Mouse (Mus musculus) T-cell, adult 66 days (primary cell): Measurements from ENCODE around the gene Samd11. TPM values are rescaled to one million over a fixed set of nuclear protein-coding genes. Genes with fewer than 3 reads are reported as not detected.

Experiments used
- total RNA-seq, 2 experiments: library from RNA; stranded (reverse); gene quantifications; 3 replicates in 1 of 2; 4 replicates in 1 of 2; pipeline ENCODE4 v1.2.4; 2023

Samd11 gene
- total RNA-seq, result 1 to 10 TPM; 1.6 to 4.0 TPM

DNA sequence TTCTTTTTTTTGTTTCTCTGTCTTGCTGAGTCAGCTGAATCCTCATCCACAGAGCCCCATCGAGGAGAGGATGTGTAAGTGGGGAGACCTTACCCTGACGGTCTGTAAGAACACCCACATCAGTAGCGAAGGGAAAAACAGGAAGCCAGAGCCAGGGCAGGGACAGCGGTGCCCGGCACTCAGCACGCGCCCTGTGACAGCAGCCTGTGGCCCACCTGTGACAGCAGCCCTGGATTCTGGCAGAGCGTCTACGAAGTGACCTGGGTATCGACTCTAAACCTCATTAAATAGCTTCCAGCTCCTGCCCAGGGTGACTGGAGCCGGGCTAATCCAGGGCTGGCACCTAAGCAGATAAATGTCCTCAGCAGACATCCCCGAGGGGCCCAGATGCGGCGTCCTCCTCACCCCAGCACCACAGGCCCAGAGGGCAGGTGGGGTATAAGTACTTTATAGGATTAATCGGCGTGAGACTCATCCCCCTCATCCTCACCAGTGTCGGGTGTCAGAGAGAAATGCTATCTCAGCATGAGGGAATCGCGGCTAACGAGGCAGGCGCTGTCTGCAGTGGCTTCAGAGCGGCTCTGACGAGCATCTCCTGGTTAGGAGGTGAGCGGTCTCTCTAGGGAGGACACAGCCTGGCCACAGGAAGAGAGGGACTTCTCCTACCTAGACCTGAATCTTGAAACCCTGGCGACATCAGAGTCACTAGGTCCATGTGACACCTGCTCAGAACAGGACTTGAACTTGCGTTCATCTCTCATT lies at the start of gene Samd11:
TSS of gene Samd11 (minus strand) at position 580 of the 762 bp plus-strand sequence.

DNA sequence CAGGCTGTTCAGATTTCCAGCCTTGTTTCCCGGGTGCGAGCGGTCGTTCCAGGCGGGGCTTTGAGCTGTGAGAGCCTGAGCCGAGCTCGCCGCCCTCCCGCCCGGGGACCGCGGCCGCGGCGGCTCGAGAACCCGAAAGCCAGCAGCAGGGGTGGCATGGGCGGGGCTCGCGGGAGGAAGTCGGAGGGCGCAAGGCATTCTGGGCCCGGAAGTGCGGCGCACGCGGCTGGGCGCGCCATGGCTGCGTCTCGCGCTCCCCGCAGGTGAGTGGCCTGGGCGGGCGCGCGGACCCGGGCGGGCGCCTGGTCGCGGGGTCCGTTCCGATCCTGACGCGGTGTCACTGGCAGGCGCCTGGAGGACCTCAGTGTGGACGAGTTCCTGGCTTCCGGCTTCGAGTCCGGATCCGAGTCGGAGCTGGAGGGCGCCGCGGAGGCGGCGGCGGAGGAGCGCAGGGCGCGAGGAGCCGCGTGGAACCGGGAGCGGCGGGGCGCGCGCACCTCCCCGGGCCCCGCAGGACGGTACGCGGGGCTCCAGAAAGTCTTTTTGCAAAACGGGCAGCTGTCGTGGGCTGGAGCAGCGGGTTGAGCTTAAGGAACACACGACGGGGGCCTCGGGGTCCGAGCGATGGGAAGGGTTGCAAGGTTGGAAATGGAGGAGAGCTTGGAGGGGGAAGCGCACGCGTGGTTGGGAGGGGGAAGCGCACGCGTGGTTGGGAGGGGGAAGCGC lies 19.5 kb downstream of the Samd11 start, which contains the start of gene Noc2l:
TSS of gene Noc2l (plus strand) at position 203 of the 726 bp plus-strand sequence.

DNA sequence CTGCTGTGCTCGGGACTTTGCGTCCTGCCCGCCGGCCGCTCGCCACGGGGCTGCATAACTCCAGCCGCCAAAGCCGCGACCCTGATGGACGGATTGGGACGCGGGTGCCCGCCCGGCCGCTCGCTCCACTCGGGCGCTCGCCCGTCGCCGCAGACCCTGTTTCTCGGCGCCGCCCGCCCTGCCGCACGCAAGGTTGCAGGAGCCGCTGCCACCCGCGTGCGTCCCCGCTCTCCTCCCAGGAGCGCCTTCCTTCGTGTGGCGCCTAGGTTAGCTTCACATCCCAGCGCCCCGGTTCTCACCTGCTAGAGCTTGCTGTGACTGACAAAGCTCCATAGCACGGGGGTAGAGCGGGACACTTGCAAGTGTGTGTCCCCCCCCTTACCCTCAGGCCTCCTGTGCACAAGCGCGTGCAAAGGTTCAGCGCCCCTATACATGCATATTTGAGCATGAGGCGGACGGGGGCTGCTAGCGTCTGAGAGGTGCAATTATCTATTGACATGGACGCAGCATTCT lies 20.7 kb downstream of the Samd11 start, which contains the start of gene Plekhn1:
TSS of gene Plekhn1 (minus strand) at position 157 of the 513 bp plus-strand sequence.

DNA sequence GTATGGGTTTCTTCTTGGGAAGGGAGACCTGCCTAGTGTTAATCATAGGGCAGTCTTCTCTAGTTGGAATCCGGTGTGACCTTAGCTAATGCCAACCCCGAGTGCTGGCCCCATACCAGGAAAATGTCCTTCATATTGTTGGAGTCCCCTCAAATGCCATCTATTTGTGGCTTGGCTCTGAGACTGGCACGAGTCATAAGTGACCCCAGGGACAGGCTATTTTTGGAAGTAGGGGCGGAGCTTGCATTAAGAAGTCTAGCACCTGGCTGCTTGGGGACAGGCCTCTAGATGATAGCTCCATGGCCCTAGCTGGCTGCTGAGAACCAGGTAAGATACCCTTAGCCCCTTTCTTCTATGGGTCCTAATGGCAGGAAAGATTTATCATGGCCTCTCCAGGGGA lies 39.8 kb downstream of the Samd11 start, which contains the start of gene Perm1:
TSS of gene Perm1 (plus strand) at position 220 of the 400 bp plus-strand sequence.

DNA sequence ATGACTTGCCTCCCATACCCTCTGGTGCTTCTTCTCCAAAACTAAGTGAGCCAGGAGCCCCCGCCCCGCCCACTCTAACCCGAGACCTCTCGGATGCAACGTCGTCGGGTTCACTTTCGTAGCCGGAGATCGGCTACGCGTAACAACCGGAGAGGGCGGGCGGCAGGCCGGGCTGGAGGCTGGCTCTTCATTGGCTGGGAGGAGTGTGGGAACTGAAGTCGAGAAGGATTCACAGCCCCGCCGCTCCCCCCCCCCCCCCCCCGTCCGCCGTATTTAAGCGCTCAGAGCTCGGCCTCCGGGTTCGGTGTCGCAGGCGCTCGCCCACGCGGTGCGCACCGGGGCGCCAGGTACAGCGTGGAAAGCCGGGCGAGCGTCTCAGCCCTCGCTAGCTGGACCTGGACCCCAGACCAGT lies 52.5 kb downstream of the Samd11 start, which contains the start of gene AW011738:
TSS of gene AW011738 (plus strand) at position 304 of the 412 bp plus-strand sequence.

DNA sequence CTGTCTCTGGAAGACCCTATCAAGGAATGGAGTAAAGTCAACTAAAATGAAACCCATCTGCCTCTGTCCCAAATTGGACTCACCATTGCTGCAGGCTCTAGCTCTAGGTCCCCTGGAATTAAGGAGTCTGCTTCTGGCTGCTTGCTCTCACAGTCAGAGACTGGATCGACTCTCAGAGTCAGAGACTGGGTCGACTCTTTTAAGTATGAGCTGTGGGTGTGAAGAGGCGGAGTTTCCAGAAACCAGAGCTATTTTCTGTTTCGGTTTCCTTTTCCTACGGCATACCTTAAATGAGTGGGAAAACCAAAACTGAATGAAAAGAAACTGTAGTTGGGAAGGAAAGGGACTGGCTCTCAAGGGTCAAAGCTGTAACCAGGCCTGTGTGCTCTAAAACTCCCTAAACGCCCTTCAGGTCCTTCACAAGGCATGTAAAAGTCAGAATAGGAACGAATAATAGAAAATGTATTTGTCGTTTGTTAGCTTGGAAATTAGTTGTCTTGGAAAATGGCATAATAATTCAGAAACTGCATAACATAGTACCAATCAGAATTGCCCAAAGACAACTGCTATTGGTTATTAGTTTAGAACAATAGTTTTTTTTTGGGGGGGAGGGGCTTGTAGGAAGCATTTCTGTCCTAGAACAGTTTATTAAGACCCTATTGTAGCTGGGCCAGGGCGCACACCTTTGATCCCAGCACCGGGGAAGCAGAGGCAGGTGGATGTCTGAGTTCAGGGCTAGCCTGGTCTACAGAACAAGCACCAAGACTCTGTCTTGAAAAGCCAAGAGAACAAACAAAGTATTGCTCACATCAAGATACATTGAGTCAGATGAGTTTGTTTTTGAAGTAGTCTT lies 54.6 kb downstream of the Samd11 start, which contains the start of gene Isg15:
TSS of gene Isg15 (minus strand) at position 196 of the 853 bp plus-strand sequence.

DNA sequence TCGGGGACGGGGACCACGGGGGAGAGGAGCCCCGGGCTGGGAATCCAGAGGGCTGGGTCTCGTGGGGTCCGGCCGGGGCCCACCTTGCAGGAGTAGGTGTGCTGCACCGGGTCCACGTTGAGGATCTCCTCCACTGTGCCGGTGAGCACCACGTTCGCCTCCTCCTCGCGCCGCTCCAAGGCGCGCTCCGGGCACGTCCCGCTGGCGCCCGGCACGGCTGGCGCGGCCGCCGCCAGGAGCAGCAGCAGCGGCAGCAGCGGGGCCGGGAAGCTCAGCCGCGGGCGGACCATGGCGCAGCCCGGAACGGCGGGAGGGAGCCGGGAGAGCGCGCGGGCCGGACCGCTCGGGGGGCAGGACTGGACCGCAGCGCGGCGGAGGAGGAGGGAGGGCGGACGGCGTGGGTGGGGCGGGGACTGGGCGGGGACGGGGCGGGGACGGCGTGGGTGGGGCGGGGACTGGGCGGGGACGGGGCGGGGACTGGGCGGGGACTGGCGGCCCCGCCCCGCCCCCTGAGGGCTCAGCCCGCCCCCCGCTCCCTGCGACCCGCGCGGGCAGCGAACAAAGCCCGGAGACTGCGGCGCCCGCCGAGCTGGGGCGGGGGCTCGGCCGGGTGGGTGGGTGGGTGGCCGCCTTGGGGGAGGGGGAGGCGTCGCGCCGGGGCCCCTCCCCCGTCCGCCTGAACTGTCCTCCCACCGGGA lies 58.2 kb downstream of the Samd11 start, which contains the start of gene Agrn:
TSS of gene Agrn (minus strand) at position 358 of the 698 bp plus-strand sequence.

Other genes with a start within 250 kb of the Samd11 start
- gene Tnfrsf4, start 241.8 kb downstream of the Samd11 start, total RNA-seq, result 10 to 100 TPM; 25.0 to 30.6 TPM
- gene Tnfrsf18, start 229.5 kb downstream of the Samd11 start, total RNA-seq, result 10 to 100 TPM; 45.0 to 65.5 TPM
- gene Ttll10, start 196.2 kb downstream of the Samd11 start, total RNA-seq, result not detected
- 10 to 100 TPM; 41.6 to 44.0 TPM for gene 9430015G10Rik, start 145.7 kb downstream of the Samd11 start, total RNA-seq
- gene Rnf223, start 125.1 kb downstream of the Samd11 start, total RNA-seq, result 1 to 10 TPM; 1.5 TPM
- 1 to 10 TPM; 6.5 to 7.6 TPM for gene Agrn, start 58.2 kb downstream of the Samd11 start, total RNA-seq
- gene Isg15, start 54.8 kb downstream of the Samd11 start, total RNA-seq, result 10 to 100 TPM; 11.6 to 19.5 TPM
- 1 to 10 TPM; 7.8 to 9.5 TPM for gene AW011738, start 52.4 kb downstream of the Samd11 start, total RNA-seq
- under 1 TPM; 0.32 to 0.39 TPM for gene Perm1, start 39.8 kb downstream of the Samd11 start, total RNA-seq
- gene Plekhn1, start 20.8 kb downstream of the Samd11 start, total RNA-seq, result 10 to 100 TPM; 48.7 to 52.1 TPM
- gene Noc2l, start 19.6 kb downstream of the Samd11 start, total RNA-seq, result 10 to 100 TPM; 96.9 to 97.6 TPM
- not detected for gene Vmn2r-ps159, start 75.4 kb upstream of the Samd11 start, total RNA-seq